Mouse (Mus musculus) spleen, adult 12 weeks (tissue): ENCODE measurements around the gene Gm7879.

Experiments
- DNase-seq: peaks from one replicate; pipeline ENCODE4 v3.0.0; 2022; ENCODE audit warnings: low spot score

The Gm7879 gene

DNA sequence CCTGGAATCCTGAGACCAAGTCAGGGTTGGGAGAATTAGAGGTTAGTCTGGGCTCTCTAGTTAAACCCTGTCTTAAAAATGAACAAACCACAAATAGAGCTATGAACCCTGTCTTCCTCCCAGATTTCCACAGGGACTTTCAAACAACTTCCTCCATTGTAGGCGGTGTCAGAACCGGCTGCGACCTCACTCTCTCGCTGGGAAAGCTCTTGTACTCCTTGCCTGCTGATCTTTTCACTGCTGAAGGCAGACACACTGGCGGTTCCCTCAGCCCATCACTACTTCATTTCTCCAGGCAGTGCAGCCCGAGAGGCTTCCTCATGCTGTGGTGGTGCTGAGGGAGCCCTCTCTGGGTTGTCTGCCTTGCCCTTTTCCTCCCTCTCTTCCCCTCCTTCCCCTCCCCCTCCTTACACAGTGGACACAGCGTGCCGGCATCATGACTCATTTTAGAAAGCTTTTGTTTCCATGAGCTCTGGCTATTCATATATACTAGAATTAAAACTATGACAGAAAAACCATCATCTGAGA is 35.9 kb downstream of the Gm7879 start:
- DNase-seq = no peak

DNA sequence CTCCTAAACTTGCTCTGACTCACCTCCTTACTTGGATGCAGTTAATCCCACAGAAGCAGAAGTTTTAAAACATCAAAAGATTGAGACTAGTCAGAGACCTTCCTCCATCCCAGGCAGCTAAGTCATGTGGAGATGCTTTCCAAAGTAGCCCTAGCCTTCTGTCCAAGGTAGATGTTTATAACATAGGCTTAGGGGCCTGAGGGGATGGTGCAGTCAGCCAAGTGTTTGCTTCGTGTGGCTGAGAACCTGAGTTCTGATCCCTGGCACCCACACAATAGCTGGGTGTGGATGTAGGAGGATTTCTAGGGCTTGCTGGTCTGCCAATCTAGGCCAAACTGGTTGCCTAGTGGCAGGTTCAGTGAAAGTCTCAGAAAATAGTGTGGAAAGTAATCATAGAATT is 40.3 kb downstream of the Gm7879 start:
- no peak for DNase-seq

DNA sequence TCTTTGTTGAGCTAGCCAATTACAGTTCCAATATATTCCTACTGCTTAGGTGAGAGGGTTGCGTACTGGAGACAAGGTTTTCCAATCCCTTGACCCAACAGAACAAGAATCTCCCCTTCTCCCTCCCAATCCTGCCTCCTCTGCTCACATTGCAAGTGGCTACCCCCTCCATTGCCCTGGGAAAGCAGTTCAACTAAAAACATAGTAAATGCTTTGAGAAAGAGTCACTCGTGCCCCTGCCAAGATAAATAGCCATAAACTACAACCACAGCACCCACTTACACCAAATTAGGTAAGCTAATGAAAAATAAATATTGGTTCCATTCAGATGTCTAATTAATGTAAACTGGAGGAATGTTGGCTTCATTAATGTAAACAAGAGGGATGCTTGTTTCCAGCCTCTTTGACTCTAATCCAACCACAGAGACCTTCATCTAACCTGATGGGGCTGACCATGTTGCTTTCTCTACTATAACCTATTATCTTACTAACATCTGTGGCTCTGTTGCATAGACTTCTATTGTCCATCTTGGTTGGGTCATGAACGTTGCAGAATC is 47.0 kb downstream of the Gm7879 start:
- no peak for DNase-seq

DNA sequence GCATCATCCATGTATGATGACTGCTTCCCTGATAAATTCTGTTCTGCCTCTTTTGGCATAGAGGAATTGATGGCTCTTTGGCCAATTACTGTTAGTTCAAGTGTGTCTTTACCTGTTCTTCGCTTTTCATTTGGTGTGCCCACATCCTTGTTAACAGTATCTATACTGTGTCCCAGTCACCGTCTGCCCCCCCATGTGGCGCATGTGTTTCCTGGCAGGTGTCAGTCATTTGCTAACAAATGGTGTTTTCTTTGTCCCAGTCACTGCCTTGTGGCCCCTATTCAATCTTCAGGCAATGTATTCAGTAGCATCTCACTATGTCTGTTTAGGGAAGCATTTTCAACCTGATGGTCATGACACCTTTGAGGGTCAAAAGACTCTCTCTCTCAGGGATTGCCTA is 48.1 kb downstream of the Gm7879 start:
- DNase-seq = no peak
